Mouse (Mus musculus) liver, postnatal 0 days (tissue): ENCODE measurements around the gene Nrp2. TPM values are rescaled to one million over a fixed set of nuclear protein-coding genes. Genes with fewer than 3 reads are reported as not detected.

Source experiments
- ATAC-seq: fragments of 200-750 bp; cut with Nextera tagmentation; 2 replicates; pipeline ENCODE4 v1.8.0; 2017; ENCODE audit warnings: mild to moderate bottlenecking, moderate library complexity
- DNase-seq: peaks from one replicate; pipeline ENCODE4 v3.0.0-alpha.2; 2016
- H3K27ac ChIP-seq: fragments of 300-500 bp; sonication (generic); 2 replicates; pipeline ENCODE4 v1.5.1; 2014; ENCODE audit warnings: antibody characterized with exemption, moderate library complexity, mild to moderate bottlenecking, low read depth
- H3K27me3 ChIP-seq: fragments of 300-500 bp; sonication (generic); 2 replicates; pipeline ENCODE4 v1.6.1; 2014; ENCODE audit warnings: low read length, control low read depth, mixed read lengths; ENCODE audit not compliant: insufficient read depth
- H3K36me3 ChIP-seq: fragments of 300-500 bp; sonication (generic); replicated peaks from 2 replicates; pipeline ENCODE4 v1.6.1; 2014; ENCODE audit warnings: mild to moderate bottlenecking, control low read depth, low read length, moderate library complexity, mixed read lengths; ENCODE audit not compliant: insufficient read depth
- H3K4me1 ChIP-seq: fragments of 300-500 bp; sonication (generic); 2 replicates; pipeline ENCODE4 v1.6.1; 2014; ENCODE audit warnings: antibody characterized with exemption, mild to moderate bottlenecking, control low read depth; ENCODE audit not compliant: insufficient read depth
- H3K4me2 ChIP-seq: fragments of 300-500 bp; sonication (generic); 2 replicates; pipeline ENCODE4 v1.6.1; 2014; ENCODE audit warnings: low read depth, mild to moderate bottlenecking, low read length, moderate library complexity, mixed read lengths
- H3K4me3 ChIP-seq: fragments of 300-500 bp; sonication (generic); 2 replicates; pipeline ENCODE4 v1.5.1; 2014; ENCODE audit warnings: low read depth, low read length
- H3K9ac ChIP-seq: fragments of 300-500 bp; sonication (generic); replicated peaks from 2 replicates; pipeline ENCODE4 v1.6.1; 2014; ENCODE audit warnings: mild to moderate bottlenecking, moderate library complexity
- H3K9me3 ChIP-seq: fragments of 300-500 bp; sonication (generic); 2 replicates; pipeline ENCODE4 v1.6.1; 2016; ENCODE audit warnings: mild to moderate bottlenecking, control low read depth, low read length, mixed read lengths
- CTCF ChIP-seq: sonication (generic); IDR thresholded peaks from 2 replicates; pipeline ENCODE4 v1.5.1; 2016; ENCODE audit warnings: antibody characterized with exemption, low read depth
- EP300 ChIP-seq: IDR thresholded peaks from 2 replicates; pipeline ENCODE4 v1.6.1; 2016; ENCODE audit warnings: antibody characterized with exemption, low read depth, mild to moderate bottlenecking
- whole genome bisulfite sequencing: fragments of 180-500 bp; shearing (Covaris S2); extraction: QIAGEN DNeasy Blood & Tissue Kit; methylation state at CpG from one replicate; pipeline ENCODE4 v1.1.7; 2014; ENCODE audit not compliant: insufficient replicate concordance; 5-methylcytosine and 5-hydroxymethylcytosine counted together
- polyA plus RNA-seq: library from polyadenylated mRNA; unstranded; fragments of >200 nt; fragmentation: Nextera tagmentation; extraction: Ambion mirVana; gene quantifications from 2 replicates; pipeline ENCODE4 v1.2.1, GENCODE M21; 2015

The Nrp2 gene
- polyA plus RNA-seq, 1 experiment from 2014 or later, result 0.96 TPM

DNA sequence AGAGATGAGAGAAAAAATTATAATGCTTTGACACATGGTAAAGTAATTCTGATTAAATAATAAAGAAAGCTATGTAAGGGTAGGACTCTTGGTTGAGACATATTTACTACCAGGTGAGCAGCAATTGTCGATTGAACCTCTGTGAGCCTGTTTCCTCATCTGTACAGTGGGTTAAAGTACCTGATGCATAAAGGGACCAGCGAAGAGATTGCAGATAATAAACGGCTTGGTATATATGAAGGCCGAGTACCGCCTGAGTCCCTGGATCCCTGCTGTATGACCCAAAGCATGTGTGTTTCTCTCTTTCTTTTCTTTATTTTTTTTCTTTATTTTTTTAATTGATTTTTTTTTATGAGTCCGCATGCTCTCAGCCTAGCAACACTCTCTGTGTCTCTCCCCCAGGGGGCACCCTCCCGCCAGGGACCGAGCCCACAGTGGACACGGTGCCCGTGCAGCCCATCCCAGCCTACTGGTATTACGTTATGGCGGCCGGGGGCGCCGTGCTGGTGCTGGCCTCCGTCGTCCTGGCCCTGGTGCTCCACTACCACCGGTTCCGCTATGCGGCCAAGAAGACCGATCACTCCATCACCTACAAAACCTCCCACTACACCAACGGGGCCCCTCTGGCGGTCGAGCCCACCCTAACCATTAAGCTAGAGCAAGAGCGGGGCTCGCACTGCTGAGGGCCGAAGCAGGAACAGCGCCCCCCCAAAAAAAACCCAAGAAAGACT is 92.4 kb downstream of the Nrp2 start:
- Histone ChIP-seq H3K4me1 (no peaks in the 10 kb centered on the region), H3K36me3 (no peaks in the 10 kb centered on the region), H3K9ac (no peak overlapping the region), H3K27me3 (peaks cover 8% of the 10 kb centered on the region; the same call in 1 of the 2 replicates), H3K27ac (no peak overlapping the region), H3K9me3 (no peaks in the 10 kb centered on the region), H3K4me2 (peak overlapping the region; percentile 72), H3K4me3 (peak overlapping the region; percentile 38)
- DNase-seq (peak; percentile 74), ATAC-seq (0 out of 2 replicates have a peak, but pooled peaks have one; percentile 56)
- TF ChIP-seq EP300 (no peak), CTCF (peak; percentile 71)
- WGBS, result 31% methylated on average over 28 of the region's 28 CpGs

- Histone ChIP-seq H3K27ac (no peak overlapping the region), H3K27me3 (peaks cover 8% of the 10 kb centered on the region; the same call in 1 of the 2 replicates), H3K4me2 (peak overlapping the region; percentile 72), H3K4me1 (no peaks in the 10 kb centered on the region), H3K9ac (no peak overlapping the region), H3K9me3 (no peaks in the 10 kb centered on the region), H3K4me3 (peak overlapping the region; percentile 38), H3K36me3 (no peaks in the 10 kb centered on the region)
- TF ChIP-seq CTCF (no peak), EP300 (no peak)
- ATAC-seq, result no peak
- peak; percentile 42 for DNase-seq
- 51% methylated on average over 9 of the region's 9 CpGs for WGBS
These were observed 93.1 kb downstream of the Nrp2 start for GRCm38 (mm10) chr1:62796038-62796647.

DNA sequence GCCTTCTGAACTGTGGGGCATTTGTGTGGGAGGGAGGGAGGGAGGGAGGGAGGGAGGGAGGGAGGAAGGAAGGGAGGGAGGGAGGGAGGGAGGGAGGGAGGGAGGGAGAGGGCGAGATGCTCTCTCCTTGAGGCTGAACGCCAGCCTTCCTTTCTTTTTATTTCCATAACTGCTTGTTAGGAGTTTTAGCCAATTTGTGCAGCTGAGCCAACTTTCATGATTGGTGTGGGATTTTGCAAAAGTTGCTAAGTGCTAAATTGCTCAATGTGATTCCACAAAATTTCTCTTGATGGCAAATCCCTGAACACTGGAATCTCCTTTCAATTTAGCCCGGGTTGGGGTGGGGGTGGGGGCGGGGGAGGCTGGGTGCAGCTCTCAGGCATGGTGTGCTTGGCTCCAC is 96.3 kb downstream of the Nrp2 start:
- 49% methylated on average over 4 of the region's 4 CpGs for WGBS
- Histone ChIP-seq H3K27ac (no peak overlapping the region), H3K27me3 (peaks cover 4% of the 10 kb centered on the region; the same call in 1 of the 2 replicates), H3K4me2 (no peak overlapping the region), H3K9me3 (no peaks in the 10 kb centered on the region), H3K36me3 (no peaks in the 10 kb centered on the region), H3K4me1 (no peaks in the 10 kb centered on the region), H3K9ac (no peak overlapping the region), H3K4me3 (no peak overlapping the region)
- no peak for ATAC-seq
- no peak for TF ChIP-seq CTCF
- no peak for TF ChIP-seq EP300
- DNase-seq, result no peak

DNA sequence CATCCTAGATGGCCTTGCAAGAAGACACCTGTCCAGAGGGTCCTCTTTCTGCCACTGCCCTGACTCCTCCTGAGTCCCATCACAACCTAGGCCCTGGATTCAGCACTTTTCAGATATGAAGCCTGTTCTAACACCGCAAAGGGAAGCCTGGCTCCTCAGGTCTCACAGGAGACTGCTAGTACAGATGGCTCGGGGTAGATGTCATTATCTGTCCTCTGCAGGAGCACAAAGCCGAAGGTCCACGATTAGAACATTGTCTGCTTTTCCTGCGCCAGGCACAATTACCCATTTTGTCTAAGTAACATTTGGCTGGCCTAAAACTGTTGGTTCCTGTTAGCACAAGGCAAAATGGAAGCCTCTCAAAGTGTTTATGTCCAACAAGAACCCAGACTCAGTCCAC is 97.3 kb downstream of the Nrp2 start:
- Histone ChIP-seq H3K4me3 (no peak overlapping the region), H3K4me1 (no peaks in the 10 kb centered on the region), H3K4me2 (no peak overlapping the region), H3K27me3 (no peaks in the 10 kb centered on the region), H3K36me3 (no peaks in the 10 kb centered on the region), H3K9ac (no peak overlapping the region), H3K9me3 (no peaks in the 10 kb centered on the region), H3K27ac (no peak overlapping the region)
- ATAC-seq (peak; percentile 85), DNase-seq (no peak)
- TF ChIP-seq EP300 (peak; percentile 85), CTCF (no peak)
- 55% methylated on average over 5 of the region's 5 CpGs for WGBS

GRCm38 (mm10) chr1:62801429-62801828 is 98.3 kb downstream of the Nrp2 start:
- no peak for TF ChIP-seq CTCF
- TF ChIP-seq EP300, result no peak
- no peak overlapping the region for H3K4me3 ChIP-seq
- H3K9ac ChIP-seq, result no peak overlapping the region
- no peaks in the 10 kb centered on the region for H3K9me3 ChIP-seq
- no peak overlapping the region for H3K27ac ChIP-seq
- H3K4me1 ChIP-seq, result no peaks in the 10 kb centered on the region
- H3K4me2 ChIP-seq, result no peak overlapping the region
- DNase-seq, result no peak
- H3K27me3 ChIP-seq, result no peaks in the 10 kb centered on the region
- H3K36me3 ChIP-seq, result no peaks in the 10 kb centered on the region
- ATAC-seq, result no peak
- 79% methylated on average over 4 of the region's 4 CpGs for WGBS

DNA sequence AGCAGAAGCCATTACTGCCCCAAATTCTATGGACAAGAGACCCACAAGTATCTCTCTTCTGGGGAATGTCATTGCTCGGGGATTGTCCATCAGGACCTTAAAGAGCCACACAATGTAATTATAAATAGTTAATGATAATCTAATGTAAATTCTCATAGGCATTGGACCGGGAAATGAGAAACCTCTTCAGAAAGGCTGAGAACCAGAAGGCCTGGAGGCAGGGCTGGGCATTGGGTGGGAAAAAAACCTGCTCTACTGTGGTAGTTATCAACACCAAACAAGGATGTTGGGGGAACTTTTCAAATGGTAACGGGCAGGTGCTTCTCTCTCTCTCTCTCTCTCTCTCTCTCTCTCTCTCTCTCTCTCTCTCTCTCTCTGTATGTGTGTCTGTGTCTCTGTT is 98.8 kb downstream of the Nrp2 start:
- no peak overlapping the region for H3K4me2 ChIP-seq
- H3K27ac ChIP-seq, result no peak overlapping the region
- H3K9me3 ChIP-seq, result no peaks in the 10 kb centered on the region
- ATAC-seq, result no peak
- H3K36me3 ChIP-seq, result no peaks in the 10 kb centered on the region
- no peak overlapping the region for H3K4me3 ChIP-seq
- H3K27me3 ChIP-seq, result no peaks in the 10 kb centered on the region
- no peak for DNase-seq
- no peak overlapping the region for H3K9ac ChIP-seq
- TF ChIP-seq CTCF (no peak), EP300 (no peak)
- 56% methylated on average over 3 of the region's 3 CpGs for WGBS
- H3K4me1 ChIP-seq, result no peaks in the 10 kb centered on the region
